ENCODE assay signal across 10 mouse cellular contexts in genomic region chr5:137877860-137878259, GRCm38 (mm10). TPM values are rescaled to one million over a fixed set of nuclear protein-coding genes. Genes with fewer than 3 reads are reported as not detected.
DNase-seq lines count a peak whose midpoint lies in the region; ATAC-seq and TF ChIP-seq lines count a peak whose summit lies in the region.
"Had no signal": no experiment of that assay in that cellular context is flagged by ENCODE, and none has a peak within 500 bp of the region (broad histone marks: within the 10 kb centered on the region; RNA-seq: fewer than 3 reads in every experiment).

No protein-coding gene starts in this region.

- H3K36me3 ChIP-seq in forebrain, postnatal 0 days (ENCODE audit: insufficient read depth): no peaks in the 10 kb centered on the region
- H3K36me3 ChIP-seq in forebrain, embryonic 16.5 days (ENCODE audit: control insufficient read depth, insufficient read depth): no peaks in the 10 kb centered on the region
- H3K36me3 ChIP-seq in liver, embryonic 12.5 days: no peaks in the 10 kb centered on the region
- H3K36me3 ChIP-seq in liver, embryonic 14.5 days (replicated peaks; ENCODE audit: control insufficient read depth, insufficient read depth, low read depth): no peaks in the 10 kb centered on the region
- H3K36me3 ChIP-seq: heart, embryonic 15.5 days had no signal

- H3K4me3 ChIP-seq in forebrain, postnatal 0 days (ENCODE audit: low read depth, low read length): no peak overlapping the region
- H3K4me3 ChIP-seq in forebrain, embryonic 16.5 days (replicated peaks; ENCODE audit: low read length): no peak overlapping the region
- H3K4me3 ChIP-seq in liver, embryonic 12.5 days: no peak overlapping the region
- H3K4me3 ChIP-seq in liver, embryonic 14.5 days (ENCODE audit: insufficient read depth in 1 of 2, low read depth in 2 of 2, low read length in 2 of 2): no peak overlapping the region
- H3K4me3 ChIP-seq: heart, embryonic 15.5 days had no signal

- no peak overlapping the region for H3K4me2 ChIP-seq in forebrain, postnatal 0 days (ENCODE audit: low read depth)
- H3K4me2 ChIP-seq in forebrain, embryonic 16.5 days (ENCODE audit: low read length): no peak overlapping the region
- no peak overlapping the region for H3K4me2 ChIP-seq in liver, embryonic 12.5 days
- no peak overlapping the region for H3K4me2 ChIP-seq in liver, embryonic 14.5 days (ENCODE audit: low read depth)
- H3K4me2 ChIP-seq: heart, embryonic 15.5 days had no signal

- H3K9me3 ChIP-seq in forebrain, postnatal 0 days (ENCODE audit: low read length): no peaks in the 10 kb centered on the region
- no peaks in the 10 kb centered on the region for H3K9me3 ChIP-seq in forebrain, embryonic 16.5 days (ENCODE audit: control insufficient read depth, low read length)
- no peaks in the 10 kb centered on the region for H3K9me3 ChIP-seq in liver, embryonic 12.5 days (replicated peaks)
- no peaks in the 10 kb centered on the region for H3K9me3 ChIP-seq in liver, embryonic 14.5 days (ENCODE audit: control insufficient read depth, low read length)
- H3K9me3 ChIP-seq: heart, embryonic 15.5 days had no signal

- H3K4me1 ChIP-seq in forebrain, postnatal 0 days (ENCODE audit: insufficient read depth): no peaks in the 10 kb centered on the region
- no peaks in the 10 kb centered on the region for H3K4me1 ChIP-seq in forebrain, embryonic 16.5 days (replicated peaks; ENCODE audit: control insufficient read depth, insufficient read depth, low read length)
- H3K4me1 ChIP-seq in liver, embryonic 12.5 days: no peaks in the 10 kb centered on the region
- H3K4me1 ChIP-seq in liver, embryonic 14.5 days (replicated peaks; ENCODE audit: control insufficient read depth in 2 of 2, insufficient read depth in 2 of 2, low read length in 1 of 2): no peaks in the 10 kb centered on the region

- TF ChIP-seq CTCF in forebrain, postnatal 0 days (IDR thresholded peaks at IDR 0.05; ENCODE audit: low read depth): peak; percentile 42
- TF ChIP-seq CTCF in liver, embryonic 14.5 days (IDR thresholded peaks at IDR 0.05; ENCODE audit: low read depth): peak; percentile 51

- TF ChIP-seq EP300 in liver, embryonic 14.5 days (IDR thresholded peaks at IDR 0.05; ENCODE audit: low read depth): no peak

- ATAC-seq in forebrain, postnatal 0 days: no peak
- no peak for ATAC-seq in forebrain, embryonic 16.5 days
- no peak for ATAC-seq in liver, embryonic 12.5 days
- no peak for ATAC-seq in liver, embryonic 14.5 days (ENCODE audit: insufficient read depth)
- ATAC-seq in megakaryocyte-erythroid progenitor cell, adult 5-6 weeks (replicated peaks; ENCODE audit: low FRiP score, low TSS enrichment, poor library complexity, severe bottlenecking): no peak
- ATAC-seq in inflammation-experienced regulatory T-cells, adult 6 months: no peak

- no peaks in the 10 kb centered on the region for H3K27me3 ChIP-seq in forebrain, postnatal 0 days (ENCODE audit: insufficient read depth, low read length)
- no peaks in the 10 kb centered on the region for H3K27me3 ChIP-seq in forebrain, embryonic 16.5 days (replicated peaks; ENCODE audit: control insufficient read depth, insufficient read depth, low read length)
- H3K27me3 ChIP-seq in liver, embryonic 12.5 days (replicated peaks): no peaks in the 10 kb centered on the region
- no peaks in the 10 kb centered on the region for H3K27me3 ChIP-seq in liver, embryonic 14.5 days (ENCODE audit: control insufficient read depth, insufficient read depth, low read length)
- H3K27me3 ChIP-seq: heart, embryonic 15.5 days had no signal

- DNase-seq in forebrain, postnatal 0 days: peak; percentile 9
- DNase-seq in liver: peak; percentile 28
- DNase-seq in T-cell, adult 2 months (ENCODE audit: low spot score): peak; percentile 20
- DNase-seq in liver, embryonic 14.5 days (ENCODE audit: low read depth in 3 of 3, low spot score in 3 of 3): no peak

- H3K27ac ChIP-seq in forebrain, postnatal 0 days (ENCODE audit: low read depth, low read length): no peak overlapping the region
- no peak overlapping the region for H3K27ac ChIP-seq in forebrain, embryonic 16.5 days (ENCODE audit: low read length)
- H3K27ac ChIP-seq in liver, embryonic 12.5 days: no peak overlapping the region
- H3K27ac ChIP-seq in liver, embryonic 14.5 days: no peak overlapping the region
- H3K27ac ChIP-seq: heart, embryonic 15.5 days; macrophage had no signal

- WGBS in forebrain, postnatal 0 days: 56% methylated on average over 2 of the region's 2 CpGs
- WGBS in forebrain, embryonic 16.5 days: 54% methylated on average over 2 of the region's 2 CpGs
- 34% methylated on average over 2 of the region's 2 CpGs for WGBS in liver, embryonic 12.5 days (ENCODE audit: insufficient replicate concordance)
- whole genome bisulfite sequencing in liver, embryonic 14.5 days (ENCODE audit: insufficient replicate concordance): 44% methylated on average over 2 of the region's 2 CpGs

- H3K9ac ChIP-seq in forebrain, postnatal 0 days: no peak overlapping the region
- no peak overlapping the region for H3K9ac ChIP-seq in forebrain, embryonic 16.5 days (replicated peaks; ENCODE audit: low read depth, low read length)
- no peak overlapping the region for H3K9ac ChIP-seq in liver, embryonic 12.5 days
- H3K9ac ChIP-seq in liver, embryonic 14.5 days (replicated peaks): no peak overlapping the region
- H3K9ac ChIP-seq: heart, embryonic 15.5 days had no signal

RNA-seq across cellular contexts. Expression of gene Pilrb2, which starts 6.2 kb away (rescaled TPM):
- not detected in 2 replicates for total RNA-seq in forebrain, postnatal 0 days (2014; rRNA removed)
- not detected in 2 replicates for polyA plus RNA-seq in forebrain, postnatal 0 days (2015; fragmentation: Nextera tagmentation; extraction: Ambion mirVana)
- polyA plus RNA-seq in forebrain, embryonic 16.5 days (2015; fragmentation: Nextera tagmentation; extraction: Ambion mirVana): not detected in 2 replicates
- polyA plus RNA-seq in liver, embryonic 12.5 days (2016; fragmentation: Nextera tagmentation; extraction: Ambion mirVana): 0.69 and 0.92 TPM in 2 replicates
- polyA plus RNA-seq in liver, embryonic 14.5 days (2012; rRNA removed): 1.3 and 2.0 TPM in 2 replicates
- 2.7 and 3.5 TPM in 2 replicates for polyA plus RNA-seq in liver, embryonic 14.5 days (2014; fragmentation: Nextera tagmentation; extraction: Ambion mirVana)
- total RNA-seq in megakaryocyte-erythroid progenitor cell, adult 5-6 weeks (2014; fragmentation: Nextera tagmentation): 1.5 TPM in 1 of 2 replicates, not detected in the other
- total RNA-seq in megakaryocyte-erythroid progenitor cell, adult 5-6 weeks (2017): not detected in 2 replicates
- not detected for polyA plus RNA-seq in inflammation-experienced regulatory T-cells, adult 6 months (2017; shearing (Covaris generic))

RNA-seq across cellular contexts. Expression of gene Pilrb1, which starts 20.0 kb away (rescaled TPM):
- total RNA-seq in forebrain, postnatal 0 days (2014; rRNA removed): not detected in 2 replicates
- not detected in 2 replicates for polyA plus RNA-seq in forebrain, postnatal 0 days (2015; fragmentation: Nextera tagmentation; extraction: Ambion mirVana)
- not detected in 2 replicates for polyA plus RNA-seq in forebrain, embryonic 16.5 days (2015; fragmentation: Nextera tagmentation; extraction: Ambion mirVana)
- polyA plus RNA-seq in liver, embryonic 12.5 days (2016; fragmentation: Nextera tagmentation; extraction: Ambion mirVana): 1.3 and 1.7 TPM in 2 replicates
- 2.2 and 3.0 TPM in 2 replicates for polyA plus RNA-seq in liver, embryonic 14.5 days (2012; rRNA removed)
- polyA plus RNA-seq in liver, embryonic 14.5 days (2014; fragmentation: Nextera tagmentation; extraction: Ambion mirVana): 3.1 and 3.8 TPM in 2 replicates
- not detected in 2 replicates for total RNA-seq in megakaryocyte-erythroid progenitor cell, adult 5-6 weeks (2014; fragmentation: Nextera tagmentation)
- total RNA-seq in megakaryocyte-erythroid progenitor cell, adult 5-6 weeks (2017): not detected in 2 replicates
- polyA plus RNA-seq in inflammation-experienced regulatory T-cells, adult 6 months (2017; shearing (Covaris generic)): under 1 TPM in 1 of 3 experiments, not detected in 2; 0.38 TPM

RNA-seq across cellular contexts. Expression of gene Pilra, which starts 41.8 kb away (rescaled TPM):
- 0.14 and 0.15 TPM in 2 replicates for total RNA-seq in forebrain, postnatal 0 days (2014; rRNA removed)
- polyA plus RNA-seq in forebrain, postnatal 0 days (2015; fragmentation: Nextera tagmentation; extraction: Ambion mirVana): 0.17 and 0.54 TPM in 2 replicates
- polyA plus RNA-seq in forebrain, embryonic 16.5 days (2015; fragmentation: Nextera tagmentation; extraction: Ambion mirVana): not detected in 2 replicates
- 1.0 and 1.4 TPM in 2 replicates for polyA plus RNA-seq in liver, embryonic 12.5 days (2016; fragmentation: Nextera tagmentation; extraction: Ambion mirVana)
- 1.5 and 1.7 TPM in 2 replicates for polyA plus RNA-seq in liver, embryonic 14.5 days (2012; rRNA removed)
- 2.0 and 2.2 TPM in 2 replicates for polyA plus RNA-seq in liver, embryonic 14.5 days (2014; fragmentation: Nextera tagmentation; extraction: Ambion mirVana)
- total RNA-seq in megakaryocyte-erythroid progenitor cell, adult 5-6 weeks (2014; fragmentation: Nextera tagmentation): 6.5 TPM in 1 of 2 replicates, not detected in the other
- total RNA-seq in megakaryocyte-erythroid progenitor cell, adult 5-6 weeks (2017): not detected in 2 replicates
- polyA plus RNA-seq in inflammation-experienced regulatory T-cells, adult 6 months (2017; shearing (Covaris generic)): under 1 TPM in 2 of 3 experiments, not detected in 1; 0.19 to 0.79 TPM

RNA-seq across cellular contexts. Expression of gene Cyp3a13, which starts 43.6 kb away (rescaled TPM):
- total RNA-seq in forebrain, postnatal 0 days (2014; rRNA removed): 0.08 TPM in 1 of 2 replicates, not detected in the other
- polyA plus RNA-seq in forebrain, postnatal 0 days (2015; fragmentation: Nextera tagmentation; extraction: Ambion mirVana): not detected in 2 replicates
- not detected in 2 replicates for polyA plus RNA-seq in forebrain, embryonic 16.5 days (2015; fragmentation: Nextera tagmentation; extraction: Ambion mirVana)
- polyA plus RNA-seq in liver, embryonic 12.5 days (2016; fragmentation: Nextera tagmentation; extraction: Ambion mirVana): 1.0 and 1.3 TPM in 2 replicates
- 0.83 and 0.87 TPM in 2 replicates for polyA plus RNA-seq in liver, embryonic 14.5 days (2012; rRNA removed)
- 3.2 and 3.4 TPM in 2 replicates for polyA plus RNA-seq in liver, embryonic 14.5 days (2014; fragmentation: Nextera tagmentation; extraction: Ambion mirVana)
- total RNA-seq in megakaryocyte-erythroid progenitor cell, adult 5-6 weeks (2014; fragmentation: Nextera tagmentation): not detected in 2 replicates
- total RNA-seq in megakaryocyte-erythroid progenitor cell, adult 5-6 weeks (2017): not detected in 2 replicates
- not detected for polyA plus RNA-seq in inflammation-experienced regulatory T-cells, adult 6 months (2017; shearing (Covaris generic))
- polyA plus RNA-seq: heart, embryonic 15.5 days; macrophage had no signal

Comparison
In these comparisons a context has a peak if more than half of its experiments do, and no peak if none do; other contexts are left out.
1. DNase-seq: peak in forebrain, postnatal 0 days (single experiment), liver (single experiment) and T-cell, adult 2 months (single experiment); none in liver, embryonic 14.5 days (0 of 3).